Comparison of ENCODE assay signal across 7 mouse cellular contexts in genomic region chr14:45453538-45454233, GRCm38 (mm10). TPM values are rescaled to one million over a fixed set of nuclear protein-coding genes. Genes with fewer than 3 reads are reported as not detected.
DNase-seq lines count a peak whose midpoint lies in the region; ATAC-seq lines count a peak whose summit lies in the region.

No protein-coding gene starts in this region.

- no peaks in the 10 kb centered on the region for H3K27me3 ChIP-seq in neural tube, embryonic 13.5 days
- H3K27me3 ChIP-seq in neural tube, embryonic 15.5 days (replicated peaks), result no peaks in the 10 kb centered on the region
- no peaks in the 10 kb centered on the region for H3K27me3 ChIP-seq in intestine, embryonic 16.5 days (replicated peaks; ENCODE audit: control insufficient read depth, insufficient read depth, low read length)
- no peaks in the 10 kb centered on the region for H3K27me3 ChIP-seq in liver, embryonic 13.5 days

- 69% methylated on average over 5 of the region's 5 CpGs for WGBS in neural tube, embryonic 13.5 days
- 68% methylated on average over 5 of the region's 5 CpGs for WGBS in neural tube, embryonic 15.5 days
- 66% methylated on average over 5 of the region's 5 CpGs for WGBS in intestine, embryonic 16.5 days
- 73% methylated on average over 5 of the region's 5 CpGs for WGBS in liver, embryonic 13.5 days (ENCODE audit: insufficient replicate concordance)

- no peak overlapping the region for H3K4me3 ChIP-seq in neural tube, embryonic 13.5 days
- no peak overlapping the region for H3K4me3 ChIP-seq in neural tube, embryonic 15.5 days (replicated peaks)
- no peak overlapping the region for H3K4me3 ChIP-seq in intestine, embryonic 16.5 days (ENCODE audit: low read length)
- no peak overlapping the region for H3K4me3 ChIP-seq in liver, embryonic 13.5 days (replicated peaks)

- no peaks in the 10 kb centered on the region for H3K9me3 ChIP-seq in neural tube, embryonic 13.5 days
- no peaks in the 10 kb centered on the region for H3K9me3 ChIP-seq in neural tube, embryonic 15.5 days (replicated peaks)
- H3K9me3 ChIP-seq in intestine, embryonic 16.5 days (ENCODE audit: control insufficient read depth, low read length), result no peaks in the 10 kb centered on the region
- H3K9me3 ChIP-seq in liver, embryonic 13.5 days (replicated peaks), result no peaks in the 10 kb centered on the region

- no peak for DNase-seq in liver, embryonic 13.5 days
- DNase-seq in spleen, adult 18-20 months, result no peak
- DNase-seq in thymus, postnatal 10 days (ENCODE audit: low spot score in 2 of 2), result no peak
- DNase-seq in right cerebral cortex, postnatal 25 days, result no peak

- H3K4me2 ChIP-seq in neural tube, embryonic 13.5 days, result no peak overlapping the region
- no peak overlapping the region for H3K4me2 ChIP-seq in neural tube, embryonic 15.5 days
- no peak overlapping the region for H3K4me2 ChIP-seq in intestine, embryonic 16.5 days (ENCODE audit: low read depth, low read length)
- no peak overlapping the region for H3K4me2 ChIP-seq in liver, embryonic 13.5 days

- H3K4me1 ChIP-seq in neural tube, embryonic 13.5 days (replicated peaks), result peaks cover 38% of the 10 kb centered on the region
- peaks cover 30% of the 10 kb centered on the region for H3K4me1 ChIP-seq in neural tube, embryonic 15.5 days
- peaks cover 24% of the 10 kb centered on the region for H3K4me1 ChIP-seq in intestine, embryonic 16.5 days (ENCODE audit: control insufficient read depth, insufficient read depth, low read length)
- peaks cover 56% of the 10 kb centered on the region for H3K4me1 ChIP-seq in liver, embryonic 13.5 days (replicated peaks)

- 0 out of 2 replicates have a peak overlapping the region, but pooled peaks have one; percentile 28 for H3K27ac ChIP-seq in neural tube, embryonic 13.5 days (replicated peaks)
- H3K27ac ChIP-seq in neural tube, embryonic 15.5 days (replicated peaks), result no peak overlapping the region
- H3K27ac ChIP-seq in intestine, embryonic 16.5 days (ENCODE audit: low read length), result peak overlapping the region; percentile 72
- H3K27ac ChIP-seq in liver, embryonic 13.5 days, result peak overlapping the region; percentile 57

- peaks cover 5% of the 10 kb centered on the region; the same call in 1 of the 2 replicates for H3K36me3 ChIP-seq in neural tube, embryonic 13.5 days
- H3K36me3 ChIP-seq in neural tube, embryonic 15.5 days, result no peaks in the 10 kb centered on the region; the same call in 1 of the 2 replicates
- no peaks in the 10 kb centered on the region for H3K36me3 ChIP-seq in intestine, embryonic 16.5 days (ENCODE audit: control insufficient read depth, insufficient read depth, low read length)
- no peaks in the 10 kb centered on the region for H3K36me3 ChIP-seq in liver, embryonic 13.5 days

- ATAC-seq in neural tube, embryonic 13.5 days (ENCODE audit: low read depth), result no peak
- ATAC-seq in neural tube, embryonic 15.5 days (ENCODE audit: low FRiP score), result no peak
- no peak for ATAC-seq in intestine, embryonic 16.5 days
- no peak for ATAC-seq in liver, embryonic 13.5 days (ENCODE audit: low read depth)

- H3K9ac ChIP-seq in neural tube, embryonic 13.5 days, result no peak overlapping the region
- H3K9ac ChIP-seq in neural tube, embryonic 15.5 days (replicated peaks), result no peak overlapping the region
- no peak overlapping the region for H3K9ac ChIP-seq in intestine, embryonic 16.5 days (ENCODE audit: low read depth, low read length)
- H3K9ac ChIP-seq in liver, embryonic 13.5 days, result no peak overlapping the region

RNA-seq across cellular contexts. Expression of gene Gnpnat1, which starts 49.0 kb away (rescaled TPM):
- 29.9 and 31.0 TPM in 2 replicates for polyA plus RNA-seq in neural tube, embryonic 13.5 days (2015; fragmentation: Nextera tagmentation; extraction: Ambion mirVana)
- 29.4 and 32.6 TPM in 2 replicates for polyA plus RNA-seq in neural tube, embryonic 15.5 days (2015; fragmentation: Nextera tagmentation; extraction: Ambion mirVana)
- polyA plus RNA-seq in intestine, embryonic 16.5 days (2015; fragmentation: Nextera tagmentation; extraction: Ambion mirVana), result 68.4 and 72.1 TPM in 2 replicates
- polyA plus RNA-seq in liver, embryonic 13.5 days (2015; fragmentation: Nextera tagmentation; extraction: Ambion mirVana), result 31.9 and 39.9 TPM in 2 replicates
